Mouse (Mus musculus): ENCODE measurements around the gene Upf1. TPM values are rescaled to one million over a fixed set of nuclear protein-coding genes. Genes with fewer than 3 reads are reported as not detected.
A peak's percentile ranks its signal among the peaks of the same experiment; 100 is the strongest.

Upf1 gene
- polyA plus RNA-seq, 1 experiment from 2014 or later, result 24.2 TPM

DNA sequence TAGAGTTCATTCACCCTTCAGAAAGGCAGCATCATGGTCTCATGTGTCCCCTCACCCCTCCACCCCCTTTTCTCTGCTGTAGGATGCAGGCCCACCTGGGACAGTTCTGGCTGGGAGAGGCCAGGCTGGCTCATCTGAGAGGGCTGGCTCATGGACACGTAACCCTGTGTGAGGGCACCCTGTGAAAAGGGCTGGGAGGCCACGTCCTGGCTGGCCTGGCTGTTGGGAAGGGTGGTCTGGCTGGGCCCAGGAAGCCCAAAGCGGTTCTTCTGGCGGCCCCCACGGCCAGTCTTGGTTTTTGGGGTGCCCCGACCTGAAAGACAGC, 20.2 kb downstream of the Upf1 start:
- Histone ChIP-seq H3K9me3 (ENCODE audit: control insufficient read depth, low read length) (no peaks in the 10 kb centered on the region), H3K4me3 (ENCODE audit: low read length) (no peak overlapping the region), H3K4me1 (ENCODE audit: control insufficient read depth, insufficient read depth, low read length) (peaks cover 20% of the 10 kb centered on the region), H3K27ac (ENCODE audit: low read depth, low read length) (no peak overlapping the region), H3K36me3 (ENCODE audit: control insufficient read depth, insufficient read depth, low read length) (peaks cover 66% of the 10 kb centered on the region), H3K9ac (ENCODE audit: low read depth, low read length) (no peak overlapping the region), H3K4me2 (replicated peaks; ENCODE audit: low read depth, low read length) (no peak overlapping the region), H3K27me3 (ENCODE audit: control insufficient read depth, insufficient read depth, low read length) (no peaks in the 10 kb centered on the region)
- no peak for ATAC-seq (ENCODE audit: low FRiP score, low TSS enrichment)
- 94% methylated on average over 6 of the region's 6 CpGs for WGBS

DNA sequence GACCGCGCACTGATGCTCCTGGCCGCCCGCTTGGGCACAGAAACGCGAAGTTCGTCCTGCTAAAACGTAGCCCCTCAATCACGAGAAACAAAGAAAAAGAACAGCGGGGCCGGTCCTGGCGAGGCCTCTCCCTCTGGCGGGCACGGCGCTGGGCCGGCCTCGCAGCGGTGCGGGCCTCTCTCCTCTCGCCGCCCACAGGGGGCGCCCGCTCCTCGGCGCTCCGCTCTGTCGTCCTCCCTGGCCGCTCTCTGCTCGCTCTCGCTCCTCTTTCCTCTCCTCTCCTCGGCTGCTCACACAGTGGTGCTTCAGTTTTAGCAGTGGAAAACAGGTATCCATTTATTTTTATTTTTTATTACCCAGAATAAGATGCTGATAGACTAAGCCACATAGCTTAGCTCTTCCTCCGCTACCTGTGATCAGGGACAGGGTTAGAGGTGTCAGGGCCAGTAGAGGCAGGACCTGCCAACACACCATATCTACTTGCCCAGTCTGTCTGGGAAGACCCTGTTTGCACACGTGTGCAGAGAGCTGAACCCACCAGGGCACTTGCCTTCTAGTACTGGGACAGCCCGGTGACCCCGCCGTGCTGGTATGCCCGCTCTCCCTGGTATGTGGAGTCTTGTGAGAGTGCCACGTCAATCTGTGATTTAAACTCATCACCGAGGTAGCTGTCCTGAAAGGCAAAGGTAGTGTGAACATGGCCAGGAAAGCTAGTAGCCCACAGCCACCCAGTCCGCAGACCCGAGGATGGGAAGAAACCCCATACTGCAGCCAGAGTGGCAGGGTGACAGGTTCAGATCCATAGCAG, 20.8 kb downstream of the Upf1 start:
- Histone ChIP-seq H3K36me3 (ENCODE audit: control insufficient read depth, insufficient read depth, low read length) (peaks cover 60% of the 10 kb centered on the region), H3K9ac (ENCODE audit: low read depth, low read length) (no peak overlapping the region), H3K27me3 (ENCODE audit: control insufficient read depth, insufficient read depth, low read length) (no peaks in the 10 kb centered on the region), H3K4me1 (ENCODE audit: control insufficient read depth, insufficient read depth, low read length) (peaks cover 20% of the 10 kb centered on the region), H3K27ac (ENCODE audit: low read depth, low read length) (no peak overlapping the region), H3K4me3 (ENCODE audit: low read length) (no peak overlapping the region), H3K9me3 (ENCODE audit: control insufficient read depth, low read length) (no peaks in the 10 kb centered on the region), H3K4me2 (replicated peaks; ENCODE audit: low read depth, low read length) (no peak overlapping the region)
- 25% methylated on average over 41 of the region's 41 CpGs for WGBS
- peak; percentile 72 for ATAC-seq (ENCODE audit: low FRiP score, low TSS enrichment)

DNA sequence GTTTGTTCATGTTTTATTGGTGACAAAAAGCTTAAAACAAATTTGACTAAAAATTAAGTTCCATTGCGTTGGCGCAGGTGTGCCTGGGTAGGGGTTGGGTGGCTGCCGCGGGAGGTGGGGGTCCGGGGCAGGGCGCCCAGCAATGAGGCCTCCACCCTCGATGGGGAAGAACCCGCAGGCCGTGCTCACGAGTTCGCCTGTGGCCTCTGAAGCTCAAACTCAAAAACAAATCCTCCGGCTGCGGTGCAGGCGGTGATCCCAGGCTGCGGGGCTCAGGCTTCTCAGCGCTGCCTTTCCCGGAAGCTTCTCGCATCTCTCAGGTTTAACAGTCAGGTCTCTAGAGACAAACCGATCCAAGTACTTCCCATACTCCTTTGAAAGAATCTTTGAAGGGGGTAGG, 21.6 kb downstream of the Upf1 start:
- Histone ChIP-seq H3K4me1 (ENCODE audit: control insufficient read depth, insufficient read depth, low read length) (peaks cover 20% of the 10 kb centered on the region), H3K27me3 (ENCODE audit: control insufficient read depth, insufficient read depth, low read length) (no peaks in the 10 kb centered on the region), H3K4me3 (ENCODE audit: low read length) (no peak overlapping the region), H3K4me2 (replicated peaks; ENCODE audit: low read depth, low read length) (no peak overlapping the region), H3K9me3 (ENCODE audit: control insufficient read depth, low read length) (no peaks in the 10 kb centered on the region), H3K36me3 (ENCODE audit: control insufficient read depth, insufficient read depth, low read length) (peaks cover 53% of the 10 kb centered on the region), H3K9ac (ENCODE audit: low read depth, low read length) (no peak overlapping the region), H3K27ac (ENCODE audit: low read depth, low read length) (no peak overlapping the region)
- WGBS, result 81% methylated on average over 19 of the region's 19 CpGs
- no peak for ATAC-seq (ENCODE audit: low FRiP score, low TSS enrichment)

GRCm38 (mm10) chr8:70330741-70331364, 22.2 kb downstream of the Upf1 start:
- Histone ChIP-seq H3K4me3 (ENCODE audit: low read length) (peak overlapping the region; percentile 3), H3K36me3 (ENCODE audit: control insufficient read depth, insufficient read depth, low read length) (peaks cover 46% of the 10 kb centered on the region), H3K9me3 (ENCODE audit: control insufficient read depth, low read length) (no peaks in the 10 kb centered on the region), H3K4me1 (ENCODE audit: control insufficient read depth, insufficient read depth, low read length) (peaks cover 20% of the 10 kb centered on the region), H3K9ac (ENCODE audit: low read depth, low read length) (peak overlapping the region; percentile 42; the same call in 1 of the 2 replicates), H3K27me3 (ENCODE audit: control insufficient read depth, insufficient read depth, low read length) (no peaks in the 10 kb centered on the region), H3K27ac (ENCODE audit: low read depth, low read length) (no peak overlapping the region), H3K4me2 (replicated peaks; ENCODE audit: low read depth, low read length) (peak overlapping the region; percentile 35)
- peak; percentile 84 for ATAC-seq (ENCODE audit: low FRiP score, low TSS enrichment)
- WGBS, result 36% methylated on average over 48 of the region's 53 CpGs

DNA sequence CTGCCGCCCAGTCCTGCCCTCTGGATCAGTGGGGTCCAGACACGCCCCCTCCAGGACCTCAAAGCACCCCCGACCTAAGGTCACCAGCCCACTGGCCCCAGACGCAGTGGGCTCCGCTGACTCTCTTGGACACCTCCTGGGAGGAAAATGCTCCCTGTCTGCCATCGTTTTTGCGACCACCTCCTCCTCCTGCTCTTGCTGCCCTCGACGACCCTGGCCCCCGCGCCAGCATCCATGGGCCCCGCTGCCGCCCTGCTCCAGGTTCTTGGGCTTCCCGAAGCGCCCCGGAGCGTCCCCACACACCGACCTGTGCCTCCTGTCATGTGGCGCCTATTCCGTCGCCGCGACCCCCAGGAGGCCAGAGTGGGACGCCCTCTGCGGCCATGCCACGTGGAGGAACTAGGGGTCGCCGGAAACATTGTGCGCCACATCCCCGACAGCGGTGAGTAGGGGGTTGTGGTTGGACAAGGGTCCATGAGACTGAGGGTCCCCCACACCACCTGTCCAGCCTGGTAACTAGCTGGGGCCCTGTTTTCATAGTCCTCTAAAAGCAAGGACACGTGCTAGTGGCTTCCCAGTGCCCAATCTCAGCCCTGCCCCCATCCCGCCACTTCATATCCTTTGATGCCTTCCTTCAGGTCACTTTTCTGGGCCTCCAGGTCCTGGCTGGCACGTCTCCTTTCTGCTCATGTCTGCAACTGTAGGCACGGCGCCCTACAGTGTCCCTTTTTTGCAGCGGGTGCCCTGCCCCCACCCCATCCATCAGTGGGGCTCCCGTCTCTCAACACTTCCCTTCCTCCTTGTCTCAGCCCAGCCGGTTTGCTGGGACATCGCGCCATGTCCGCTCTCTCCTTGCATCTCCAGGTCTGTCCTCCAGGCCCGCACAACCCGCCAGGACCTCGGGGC, 23.0 kb downstream of the Upf1 start:
- no peaks in the 10 kb centered on the region for H3K27me3 ChIP-seq (ENCODE audit: control insufficient read depth, insufficient read depth, low read length)
- ATAC-seq (ENCODE audit: low FRiP score, low TSS enrichment), result peak; percentile 41
- peak overlapping the region; percentile 3 for H3K4me3 ChIP-seq (ENCODE audit: low read length)
- H3K27ac ChIP-seq (ENCODE audit: low read depth, low read length), result no peak overlapping the region
- H3K4me1 ChIP-seq (ENCODE audit: control insufficient read depth, insufficient read depth, low read length), result peaks cover 20% of the 10 kb centered on the region
- H3K9ac ChIP-seq (ENCODE audit: low read depth, low read length), result peak overlapping the region; percentile 42
- peaks cover 38% of the 10 kb centered on the region for H3K36me3 ChIP-seq (ENCODE audit: control insufficient read depth, insufficient read depth, low read length)
- H3K9me3 ChIP-seq (ENCODE audit: control insufficient read depth, low read length), result no peaks in the 10 kb centered on the region
- peak overlapping the region; percentile 35 for H3K4me2 ChIP-seq (replicated peaks; ENCODE audit: low read depth, low read length)
- WGBS, result 4% methylated on average over 45 of the region's 45 CpGs

DNA sequence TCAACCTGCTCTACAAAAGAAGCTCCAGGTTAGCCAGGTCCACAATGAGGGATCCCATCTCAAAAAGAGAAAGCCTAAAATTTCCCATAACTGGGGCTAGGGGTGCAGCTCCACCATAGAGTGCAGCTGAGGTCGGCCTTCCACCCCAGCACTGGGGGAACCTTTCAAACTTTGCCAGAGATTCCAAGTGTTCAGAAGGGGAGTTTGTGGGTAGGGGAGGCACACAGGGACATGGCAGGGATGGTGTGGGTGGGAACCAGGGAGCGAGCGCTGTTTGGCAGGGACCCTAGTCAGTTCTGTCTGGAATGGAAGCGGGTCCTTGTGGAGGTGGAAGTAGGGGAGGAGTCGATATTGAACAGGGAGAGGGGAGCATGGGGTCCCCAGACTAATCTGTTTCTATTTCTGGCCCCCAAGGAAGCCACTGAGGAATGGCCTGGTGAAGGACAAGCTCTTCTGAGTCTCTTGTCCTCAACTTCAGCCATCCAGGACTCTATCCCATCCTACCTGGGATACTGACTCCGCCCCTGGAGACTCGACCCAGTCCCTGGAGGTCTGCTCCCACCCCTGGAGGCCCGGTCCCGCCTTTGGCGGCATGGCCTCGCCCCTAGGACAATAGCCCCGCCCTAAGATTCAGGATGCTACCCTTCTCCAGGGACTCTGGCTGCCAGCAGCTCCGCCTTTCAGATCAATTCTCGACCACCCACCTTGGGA, 23.8 kb downstream of the Upf1 start, which contains the start of gene Gdf1:
Gene Gdf1, plus strand, starts transcription at position 694 of the 711 bp plus-strand sequence.
- H3K27me3 ChIP-seq (ENCODE audit: control insufficient read depth, insufficient read depth, low read length), result no peaks in the 10 kb centered on the region
- H3K9me3 ChIP-seq (ENCODE audit: control insufficient read depth, low read length), result no peaks in the 10 kb centered on the region
- H3K27ac ChIP-seq (ENCODE audit: low read depth, low read length), result no peak within 1 kb of the TSS
- WGBS, result 26% methylated on average over 14 of the region's 14 CpGs
- H3K4me3 ChIP-seq (ENCODE audit: low read length), result peak within 1 kb of the TSS; percentile 3
- peak within 1 kb of the TSS; percentile 42 for H3K9ac ChIP-seq (ENCODE audit: low read depth, low read length)
- ATAC-seq (ENCODE audit: low FRiP score, low TSS enrichment), result peak; percentile 58
- peaks cover 20% of the 10 kb centered on the region for H3K4me1 ChIP-seq (ENCODE audit: control insufficient read depth, insufficient read depth, low read length)
- H3K4me2 ChIP-seq (replicated peaks; ENCODE audit: low read depth, low read length), result peak within 1 kb of the TSS; percentile 35
- H3K36me3 ChIP-seq (ENCODE audit: control insufficient read depth, insufficient read depth, low read length), result peaks cover 30% of the 10 kb centered on the region

DNA sequence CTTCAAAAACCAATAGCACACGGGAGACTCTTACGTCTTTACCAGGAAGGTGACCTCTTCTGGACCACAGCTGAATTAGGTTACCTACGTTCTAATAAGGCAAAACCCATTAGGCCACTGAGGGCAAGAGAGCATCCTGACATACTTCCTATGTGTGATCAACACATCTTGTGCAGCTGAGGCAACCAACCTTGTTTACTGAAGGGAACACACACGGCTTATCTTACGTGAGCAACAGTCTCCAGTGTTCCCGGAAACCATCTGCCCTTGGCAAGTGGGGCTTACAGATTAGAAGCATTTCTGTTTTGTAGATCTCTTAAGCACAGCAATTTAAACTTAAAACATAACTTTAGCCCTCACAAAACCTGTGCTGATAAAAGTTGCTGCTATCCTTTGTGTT, 25.6 kb downstream of the Upf1 start:
- H3K4me2 ChIP-seq (replicated peaks; ENCODE audit: low read depth, low read length), result no peak overlapping the region
- no peaks in the 10 kb centered on the region for H3K27me3 ChIP-seq (ENCODE audit: control insufficient read depth, insufficient read depth, low read length)
- 92% methylated on average over 6 of the region's 6 CpGs for WGBS
- ATAC-seq (ENCODE audit: low FRiP score, low TSS enrichment), result no peak
- H3K36me3 ChIP-seq (ENCODE audit: control insufficient read depth, insufficient read depth, low read length), result peaks cover 13% of the 10 kb centered on the region
- H3K9me3 ChIP-seq (ENCODE audit: control insufficient read depth, low read length), result no peaks in the 10 kb centered on the region
- no peak overlapping the region for H3K9ac ChIP-seq (ENCODE audit: low read depth, low read length)
- H3K27ac ChIP-seq (ENCODE audit: low read depth, low read length), result no peak overlapping the region
- H3K4me1 ChIP-seq (ENCODE audit: control insufficient read depth, insufficient read depth, low read length), result peaks cover 20% of the 10 kb centered on the region
- H3K4me3 ChIP-seq (ENCODE audit: low read length), result no peak overlapping the region

DNA sequence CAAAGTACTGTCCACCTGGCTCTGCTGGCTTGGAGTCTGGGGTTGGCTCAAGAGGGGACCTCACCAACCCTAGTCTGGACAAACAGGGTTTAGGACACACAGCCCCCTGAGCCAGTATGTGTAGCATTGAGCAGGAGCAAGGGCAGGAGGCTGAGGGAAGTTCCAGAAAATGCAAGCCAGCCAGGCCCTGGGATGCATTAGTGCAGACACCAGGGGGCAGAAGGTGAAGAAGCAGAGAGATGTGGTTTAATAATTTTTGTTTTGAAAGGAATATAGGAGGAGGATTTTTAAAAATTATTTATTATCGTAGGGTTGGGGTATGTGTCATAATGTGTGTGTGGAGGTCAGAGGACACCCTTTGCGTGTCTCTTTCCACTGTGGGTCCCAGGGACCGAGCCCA, 29.4 kb downstream of the Upf1 start:
- no peak overlapping the region for H3K27ac ChIP-seq (ENCODE audit: low read depth, low read length)
- H3K36me3 ChIP-seq (ENCODE audit: control insufficient read depth, insufficient read depth, low read length), result no peaks in the 10 kb centered on the region
- no peak overlapping the region for H3K4me2 ChIP-seq (replicated peaks; ENCODE audit: low read depth, low read length)
- no peaks in the 10 kb centered on the region for H3K27me3 ChIP-seq (ENCODE audit: control insufficient read depth, insufficient read depth, low read length)
- no peak for ATAC-seq (ENCODE audit: low FRiP score, low TSS enrichment)
- H3K4me1 ChIP-seq (ENCODE audit: control insufficient read depth, insufficient read depth, low read length), result no peaks in the 10 kb centered on the region
- no peak overlapping the region for H3K4me3 ChIP-seq (ENCODE audit: low read length)
- no peaks in the 10 kb centered on the region for H3K9me3 ChIP-seq (ENCODE audit: control insufficient read depth, low read length)
- no peak overlapping the region for H3K9ac ChIP-seq (ENCODE audit: low read depth, low read length)
- 89% methylated on average over 3 of the region's 3 CpGs for WGBS

All from kidney, embryonic 14.5 days (tissue).